Mouse (Mus musculus) thymus, adult 2 months (tissue): ENCODE data around the gene Myo5a.

ENCODE experiments used
- CTCF ChIP-seq: fragments of 200-500 bp; IDR thresholded peaks from 2 replicates; pipeline ENCODE4 v1.5.1; 2012; ENCODE audit warnings: mild to moderate bottlenecking, control low read depth, low read length, moderate library complexity, borderline replicate concordance; ENCODE audit not compliant: control insufficient read depth, poor library complexity, insufficient read depth; ENCODE audit errors: extremely low read depth
- POLR2A ChIP-seq: fragments of 200-500 bp; IDR thresholded peaks from 2 replicates; pipeline ENCODE4 v1.6.1; 2012; ENCODE audit warnings: mild to moderate bottlenecking, low read length, control low read depth, moderate library complexity; ENCODE audit not compliant: control insufficient read depth, poor library complexity, insufficient read depth; ENCODE audit errors: extremely low read depth

DNA sequence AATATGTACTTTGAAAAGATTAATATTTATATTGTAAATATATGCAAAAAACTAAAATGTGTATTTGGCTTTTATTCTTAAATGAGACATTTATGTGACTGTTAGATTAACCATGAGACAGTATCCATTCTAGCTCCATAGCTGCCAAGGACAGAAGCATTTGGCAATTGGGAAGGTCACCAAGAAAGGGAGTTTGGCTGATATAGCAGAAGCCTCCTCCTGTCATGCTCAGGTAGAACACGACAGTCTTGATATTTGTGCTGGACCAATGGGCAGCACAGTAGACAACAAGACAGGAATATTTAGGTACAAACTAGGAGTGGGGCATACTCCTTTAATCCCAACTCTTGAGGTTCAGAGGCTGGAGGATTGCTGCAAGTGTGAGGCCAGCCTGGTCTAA lies 38.4 kb upstream of the Myo5a start:
- TF ChIP-seq CTCF = no peak
- TF ChIP-seq POLR2A = no peak
